Mouse (Mus musculus): ENCODE data around the gene Ipcef1.

Ipcef1 gene

DNA sequence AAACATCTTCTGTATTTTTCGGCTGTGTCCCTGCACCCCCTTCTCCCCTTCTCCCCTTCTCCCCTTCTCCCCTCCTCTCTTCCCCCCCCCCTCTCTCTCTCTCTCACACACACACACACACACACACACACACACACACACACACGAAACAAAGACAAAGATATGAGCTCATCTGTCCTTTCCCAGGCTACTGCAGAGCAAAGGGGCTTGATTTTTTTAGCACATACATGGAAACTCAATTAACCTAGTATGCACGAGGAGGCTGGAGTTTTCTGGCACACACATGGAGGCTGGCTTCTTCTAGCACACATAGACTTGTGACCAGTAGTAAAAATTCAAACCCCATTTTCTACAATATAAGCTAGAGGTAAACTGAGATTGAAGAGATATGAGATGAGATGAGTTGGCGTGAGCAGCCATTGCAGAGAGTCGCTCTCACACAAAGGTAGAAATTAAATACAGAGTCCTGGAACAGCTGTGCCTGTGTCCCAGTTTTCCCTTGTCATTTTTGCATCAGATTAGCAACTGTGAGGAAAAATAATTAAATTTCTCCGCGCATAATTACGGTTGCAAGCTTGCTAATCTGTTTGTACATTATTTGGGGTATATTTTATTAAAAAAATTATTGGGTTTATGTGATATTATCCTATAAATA lies 84.6 kb downstream of the Ipcef1 start:
- DNase-seq (ENCODE audit: low spot score) = no peak

DNA sequence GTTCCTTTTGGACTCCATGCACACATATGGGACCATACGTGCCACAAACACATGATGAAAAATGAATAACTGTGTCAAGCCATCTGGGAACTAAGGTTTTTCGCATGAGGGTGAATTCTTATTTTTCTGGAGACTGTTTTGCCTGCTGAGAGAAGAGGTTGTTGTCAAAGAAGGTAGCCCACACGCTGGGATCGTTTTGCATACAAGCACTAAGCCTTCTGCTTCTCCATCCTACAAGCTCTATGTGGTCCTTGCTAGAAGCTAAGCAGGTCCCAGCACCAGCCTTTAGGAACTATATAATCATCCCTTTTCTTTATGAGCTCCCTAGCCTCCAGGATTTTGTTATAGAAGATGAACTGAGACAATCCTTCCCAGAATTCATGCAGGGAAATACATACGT lies 93.5 kb downstream of the Ipcef1 start:
- DNase-seq (ENCODE audit: low spot score) = no peak

DNA sequence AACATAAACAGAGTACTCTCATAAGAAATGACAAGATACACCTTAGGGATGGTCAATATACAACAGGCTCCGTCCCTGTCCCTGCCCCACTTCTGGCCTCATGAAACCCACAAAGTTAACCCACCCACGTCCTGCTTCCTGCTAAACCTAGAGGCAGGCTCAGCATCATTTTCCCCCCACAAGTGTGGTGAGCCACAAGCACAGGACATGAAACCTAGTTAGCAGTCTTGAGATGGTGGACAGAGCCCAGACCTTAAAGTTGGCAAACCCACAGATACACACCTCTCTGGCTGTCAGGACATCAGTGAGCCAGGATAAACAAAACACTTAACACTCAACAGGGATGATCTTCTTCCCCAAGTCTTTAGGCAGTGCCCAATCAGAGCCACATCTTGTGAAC lies 95.9 kb downstream of the Ipcef1 start:
- DNase-seq (ENCODE audit: low spot score) = no peak

DNA sequence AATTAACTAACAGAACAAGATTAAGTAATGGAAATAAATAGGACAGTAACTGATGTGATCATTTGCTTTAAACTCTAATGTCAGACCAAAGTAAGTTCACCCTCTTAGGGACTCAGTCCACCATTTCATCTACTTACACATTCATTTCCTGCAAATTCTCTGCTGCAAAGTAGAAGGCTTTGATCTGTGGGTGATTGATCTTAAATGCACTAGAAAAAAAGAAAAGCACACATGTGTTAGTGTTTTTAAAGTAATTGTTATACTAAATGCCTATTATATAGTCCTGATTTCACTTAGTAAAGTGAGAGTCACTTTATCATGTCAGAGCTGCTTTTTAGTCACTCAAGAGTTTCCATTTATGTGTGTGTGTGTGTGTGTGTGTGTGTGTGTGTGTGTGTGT lies 97.7 kb downstream of the Ipcef1 start:
- DNase-seq (ENCODE audit: low spot score) = no peak

DNA sequence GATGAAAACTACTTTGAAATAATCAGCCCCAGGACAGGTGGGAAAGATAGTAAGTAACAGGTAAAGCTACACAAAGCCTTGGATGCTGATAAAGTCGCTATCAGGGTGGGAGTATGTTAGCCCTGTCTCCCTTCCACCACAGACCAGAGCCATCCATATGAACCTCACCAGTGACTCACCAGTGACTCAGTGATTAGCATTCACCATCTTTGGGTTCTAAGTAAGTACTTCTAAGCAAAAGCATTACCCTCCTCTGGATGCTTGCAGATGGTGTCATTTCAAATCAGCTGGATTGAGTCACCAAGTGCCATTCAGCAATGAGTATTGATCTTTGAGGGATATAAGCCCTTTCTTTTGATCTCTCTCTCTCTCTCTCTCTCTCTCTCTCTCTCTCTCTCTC lies 99.2 kb downstream of the Ipcef1 start:
- DNase-seq (ENCODE audit: low spot score) = no peak

DNA sequence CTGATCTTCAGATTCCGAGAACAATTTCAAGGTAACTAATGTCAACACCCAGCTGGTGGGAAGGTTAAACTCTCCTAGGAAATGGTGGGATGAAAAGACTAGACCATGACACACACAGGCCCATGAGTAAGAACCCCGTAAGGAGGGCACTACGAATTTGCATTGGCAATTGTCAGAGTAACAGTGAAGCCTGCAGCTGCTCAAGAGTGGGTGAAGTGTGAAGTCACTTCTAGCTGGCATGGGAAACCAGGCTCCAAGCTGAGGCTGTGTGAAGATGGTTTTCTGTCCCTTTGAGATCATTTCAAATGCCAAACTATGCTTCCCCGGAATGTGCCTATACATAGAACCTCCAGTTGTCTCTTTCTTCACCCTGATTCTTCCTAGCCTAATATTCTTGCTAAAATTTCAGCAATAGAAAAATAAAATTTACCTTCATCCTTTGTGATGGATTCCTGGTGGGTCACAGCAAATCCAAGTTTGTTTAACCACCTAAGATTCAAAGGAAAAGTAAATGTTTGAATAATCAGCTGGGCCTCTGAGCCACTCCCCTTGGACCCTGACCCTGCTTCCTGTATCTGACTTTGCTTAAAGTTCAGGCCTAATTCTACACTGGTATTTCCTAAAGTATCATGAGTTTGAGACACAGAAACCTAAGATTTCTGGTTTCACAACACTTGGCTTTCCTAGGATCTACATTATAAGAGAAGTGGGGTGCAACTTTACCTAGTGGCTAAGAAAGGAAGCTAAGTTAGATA lies 115.4 kb downstream of the Ipcef1 start:
- DNase-seq (ENCODE audit: low spot score) = no peak

DNA sequence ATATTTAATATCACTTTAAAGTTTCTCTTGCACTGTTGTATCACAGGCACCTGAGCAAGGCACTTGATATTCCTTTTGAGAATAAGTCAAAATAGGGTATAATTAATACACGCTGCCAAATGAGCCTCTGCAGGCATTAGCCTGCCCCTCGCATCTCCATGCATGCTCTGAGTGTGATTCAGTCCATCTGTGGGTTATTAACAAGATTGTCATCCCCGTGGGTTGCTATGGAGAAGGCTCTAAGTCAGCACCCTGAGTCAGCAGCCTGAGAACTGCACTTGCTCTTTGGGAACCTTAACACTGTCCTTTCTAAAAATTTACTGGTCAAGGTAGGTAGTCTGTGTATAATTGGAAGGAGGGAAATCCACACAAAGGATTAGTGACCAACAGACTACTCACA lies 117.5 kb downstream of the Ipcef1 start:
- no peak for DNase-seq (ENCODE audit: low spot score)

DNA sequence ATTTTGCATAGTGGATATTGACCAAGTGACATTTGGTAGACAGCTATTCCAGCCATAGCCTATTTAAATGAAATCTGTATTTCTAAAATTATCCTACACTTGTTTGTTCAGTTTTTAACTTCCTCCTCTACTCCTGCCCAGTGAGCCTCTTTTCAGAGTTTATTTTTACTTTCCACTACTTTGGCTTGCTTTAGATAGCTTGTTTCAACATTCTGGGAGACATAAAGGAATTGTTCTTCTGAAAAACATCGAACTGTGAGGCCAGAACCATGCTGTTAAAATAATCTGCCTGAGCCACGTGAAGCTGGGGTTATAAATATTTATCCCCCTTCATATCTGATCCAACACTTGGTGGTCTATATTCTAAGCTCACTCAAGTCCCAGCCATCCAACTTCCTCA lies 121.4 kb downstream of the Ipcef1 start:
- DNase-seq (ENCODE audit: low spot score) = no peak

DNA sequence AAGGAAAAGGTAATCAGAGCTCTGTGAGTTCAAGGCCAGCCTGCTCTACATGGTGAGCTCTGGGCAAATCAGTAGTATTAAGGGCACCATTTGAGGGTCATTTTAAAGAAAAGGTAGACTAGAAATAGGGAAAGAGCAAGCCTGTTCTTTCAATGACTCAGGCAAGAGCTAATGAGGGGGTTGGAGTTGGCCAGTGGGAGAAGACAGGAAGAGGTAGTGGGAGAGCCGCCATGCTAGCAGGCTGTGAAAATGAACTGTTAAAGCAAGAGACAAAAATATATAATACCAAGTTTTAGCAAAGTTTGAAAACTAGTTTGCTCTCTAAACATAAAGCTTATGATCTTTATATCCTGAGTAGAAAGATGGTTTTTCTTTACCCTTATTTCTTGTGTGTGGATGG lies 121.9 kb downstream of the Ipcef1 start:
- DNase-seq (ENCODE audit: low spot score) = no peak

DNA sequence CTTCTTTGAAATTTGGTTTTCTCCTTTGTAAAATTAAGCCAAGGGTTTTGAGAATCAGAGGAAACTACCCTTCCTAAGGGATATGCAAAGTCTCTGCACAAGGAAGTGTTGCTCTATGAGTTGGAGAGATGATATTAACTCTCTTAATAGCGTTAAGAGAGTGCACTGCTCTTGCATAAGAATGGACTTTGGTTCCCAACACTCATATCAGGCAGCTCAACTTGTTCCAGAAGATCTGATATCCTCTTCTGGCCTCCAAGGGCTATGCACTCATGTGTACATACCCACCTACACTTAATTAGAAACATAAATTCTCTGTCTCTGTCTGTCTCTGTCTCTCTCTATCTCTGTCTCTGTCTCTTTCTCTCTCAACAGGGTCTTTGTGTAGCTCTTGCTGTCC lies 123.4 kb downstream of the Ipcef1 start:
- no peak for DNase-seq (ENCODE audit: low spot score)

DNA sequence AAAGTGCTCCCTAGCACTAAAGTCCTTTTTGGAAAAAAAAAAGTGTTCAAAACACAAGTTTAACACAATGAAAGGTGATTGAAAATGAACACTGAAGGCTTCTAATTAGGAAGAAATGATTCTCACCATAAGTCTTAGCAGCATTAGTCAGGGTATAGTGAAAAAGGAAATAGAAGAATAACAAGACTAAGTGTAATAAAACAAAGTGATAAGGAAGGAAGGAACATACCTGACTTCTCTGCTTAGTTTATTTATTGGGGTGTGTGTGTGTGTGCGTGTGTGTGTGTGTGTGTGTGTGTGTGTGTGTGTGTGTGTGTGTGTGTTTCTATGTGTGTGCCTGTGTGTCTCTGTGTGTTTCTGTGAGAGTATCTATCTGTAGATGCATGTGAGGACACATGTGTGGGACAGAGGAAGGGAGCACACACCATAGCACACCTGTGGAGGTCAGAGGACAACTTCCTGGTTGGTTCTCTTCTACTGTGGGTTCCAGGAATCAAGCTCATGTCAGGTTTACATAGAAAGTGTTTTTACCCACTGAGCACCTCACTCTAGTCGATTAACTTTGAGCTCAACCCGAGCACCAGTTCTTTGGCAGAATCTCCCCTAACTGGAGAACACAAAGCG lies 124.6 kb downstream of the Ipcef1 start:
- DNase-seq (ENCODE audit: low spot score) = no peak

DNA sequence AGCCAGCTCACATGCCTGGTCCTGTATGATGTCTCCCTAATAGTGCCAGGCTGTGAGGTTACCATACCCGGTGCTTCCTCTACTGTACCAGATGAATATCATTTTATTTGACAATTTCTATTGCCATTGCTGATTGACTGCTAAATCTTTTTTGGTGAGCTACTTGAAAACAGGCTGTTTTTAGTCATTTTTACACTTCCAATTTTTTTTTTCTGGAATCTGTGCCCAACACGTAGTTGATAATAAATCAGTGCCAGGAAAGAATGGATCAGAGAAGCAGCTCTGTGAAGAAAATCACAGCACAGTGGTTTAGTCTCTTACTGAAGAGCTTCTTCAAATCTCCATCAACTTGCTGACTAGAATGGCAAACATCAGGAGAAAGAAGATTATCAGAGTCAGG lies 125.6 kb downstream of the Ipcef1 start:
- no peak for DNase-seq (ENCODE audit: low spot score)

DNA sequence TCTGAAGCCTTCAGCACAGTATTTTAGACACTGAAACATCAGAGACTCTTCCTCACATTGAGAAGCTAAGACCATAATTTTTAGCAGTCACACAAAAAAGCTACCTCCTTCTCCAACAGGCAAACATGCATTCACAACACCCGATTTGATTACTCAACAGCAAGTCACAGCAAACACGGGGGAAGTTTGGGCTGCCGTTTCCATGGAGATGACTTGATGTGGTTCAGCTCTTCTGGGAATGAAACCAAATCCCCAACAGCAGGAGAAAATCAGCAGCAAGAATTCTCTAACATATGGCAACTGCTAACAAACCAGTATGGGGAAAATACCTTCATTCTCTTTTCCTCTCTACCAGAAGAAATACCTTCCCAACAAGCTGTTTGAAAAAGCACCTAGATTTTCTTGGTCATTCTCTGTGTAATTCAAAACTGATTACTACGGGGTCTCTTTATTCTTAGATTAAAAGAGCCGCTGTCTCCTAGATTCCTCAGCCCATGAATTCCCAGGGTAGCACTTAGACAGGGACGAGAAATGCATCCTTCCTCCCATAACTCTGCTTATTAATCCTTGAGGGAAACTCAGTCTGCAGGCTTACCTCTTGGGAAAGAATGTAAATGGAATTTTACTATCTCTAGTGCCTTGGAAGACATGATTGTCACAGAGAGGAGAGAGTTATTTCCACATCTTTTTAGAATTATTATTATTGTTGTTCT lies 135.6 kb downstream of the Ipcef1 start:
- DNase-seq (ENCODE audit: low spot score) = no peak

DNA sequence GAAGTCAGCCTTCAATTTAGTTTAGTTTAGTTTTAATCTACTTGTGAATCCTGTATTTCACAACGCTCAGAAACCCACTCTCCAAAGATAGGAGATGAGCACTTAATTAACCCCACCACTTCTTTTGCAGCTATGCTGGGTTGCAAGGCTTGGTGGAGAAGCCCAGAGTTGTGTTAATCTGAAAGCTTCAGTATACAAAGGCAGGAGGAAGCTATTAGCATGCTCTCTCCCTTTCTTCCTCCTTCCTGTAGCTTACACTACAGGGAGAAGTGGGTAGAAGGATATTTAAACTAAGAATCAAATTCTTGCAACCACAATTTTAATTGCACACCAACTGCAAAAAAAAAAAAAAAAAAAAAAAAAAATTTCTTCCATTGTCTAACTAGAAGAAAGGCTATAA lies 136.3 kb downstream of the Ipcef1 start:
- DNase-seq (ENCODE audit: low spot score) = no peak

DNA sequence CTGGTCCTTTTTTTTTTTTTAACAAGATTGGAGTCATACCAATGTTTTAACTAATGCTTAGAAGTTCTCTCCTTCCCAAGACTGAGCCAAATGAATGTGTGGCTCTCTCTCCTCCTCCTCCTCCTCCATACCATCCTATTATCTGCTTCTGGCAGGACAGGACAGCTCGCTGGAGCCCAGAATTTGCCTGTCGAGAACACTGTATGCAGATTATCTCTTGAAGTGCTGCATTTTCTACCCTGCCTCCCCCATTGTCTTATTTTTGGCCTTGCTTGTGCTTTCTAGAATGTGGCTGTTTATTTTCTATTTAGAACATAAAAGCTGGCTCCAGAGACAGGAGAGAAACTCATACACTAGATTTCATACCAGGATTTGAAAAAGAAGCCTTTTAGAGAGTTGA lies 142.5 kb downstream of the Ipcef1 start:
- DNase-seq (ENCODE audit: low spot score) = no peak

DNA sequence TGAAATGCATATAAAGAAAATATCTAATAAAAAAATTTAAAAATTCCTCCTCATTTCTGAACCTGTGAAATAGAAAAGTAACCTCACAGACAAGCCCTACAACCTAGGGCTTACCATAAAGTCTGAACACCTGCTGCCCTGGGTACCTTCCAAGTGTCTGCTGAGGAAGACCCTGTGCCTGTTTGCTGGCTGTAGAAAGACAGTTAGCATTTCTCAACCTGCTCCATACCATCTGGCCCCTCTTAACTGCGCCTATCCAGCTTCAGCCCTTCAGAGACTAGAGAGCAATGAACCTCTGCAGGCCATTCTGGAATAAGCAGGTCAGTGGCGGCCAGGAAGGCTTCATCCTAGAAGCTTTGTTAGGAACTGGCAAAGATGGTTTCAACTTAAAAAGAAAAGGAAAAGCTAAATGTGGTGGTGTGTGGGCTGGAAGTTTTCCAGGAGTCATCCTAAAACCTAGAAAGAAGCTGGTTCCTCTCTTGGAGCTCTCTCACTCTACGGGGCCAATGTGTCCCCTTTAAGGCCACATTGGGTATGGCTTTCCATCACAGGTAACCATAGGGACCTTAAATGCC lies 150.4 kb downstream of the Ipcef1 start:
- no peak for DNase-seq (ENCODE audit: low spot score)

DNA sequence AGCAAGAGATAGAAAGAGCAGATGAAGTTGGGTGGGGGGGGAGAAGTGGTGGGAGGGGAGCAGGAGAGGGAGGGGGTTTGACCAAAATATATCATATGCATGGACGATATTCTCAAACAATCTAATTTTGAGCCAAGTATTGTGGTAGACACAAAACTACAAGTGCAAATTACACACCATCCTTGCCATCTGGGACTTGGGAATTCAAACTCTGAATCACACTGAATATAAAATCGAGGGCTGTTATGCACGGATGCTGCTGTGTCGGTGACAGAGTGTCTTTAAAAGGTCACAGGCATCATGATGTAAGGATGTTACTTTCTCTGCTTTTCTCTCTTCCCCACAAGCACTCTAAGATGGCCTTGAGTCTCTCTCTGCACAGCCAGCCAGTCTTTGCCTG lies 152.2 kb downstream of the Ipcef1 start:
- DNase-seq (ENCODE audit: low spot score) = no peak

DNA sequence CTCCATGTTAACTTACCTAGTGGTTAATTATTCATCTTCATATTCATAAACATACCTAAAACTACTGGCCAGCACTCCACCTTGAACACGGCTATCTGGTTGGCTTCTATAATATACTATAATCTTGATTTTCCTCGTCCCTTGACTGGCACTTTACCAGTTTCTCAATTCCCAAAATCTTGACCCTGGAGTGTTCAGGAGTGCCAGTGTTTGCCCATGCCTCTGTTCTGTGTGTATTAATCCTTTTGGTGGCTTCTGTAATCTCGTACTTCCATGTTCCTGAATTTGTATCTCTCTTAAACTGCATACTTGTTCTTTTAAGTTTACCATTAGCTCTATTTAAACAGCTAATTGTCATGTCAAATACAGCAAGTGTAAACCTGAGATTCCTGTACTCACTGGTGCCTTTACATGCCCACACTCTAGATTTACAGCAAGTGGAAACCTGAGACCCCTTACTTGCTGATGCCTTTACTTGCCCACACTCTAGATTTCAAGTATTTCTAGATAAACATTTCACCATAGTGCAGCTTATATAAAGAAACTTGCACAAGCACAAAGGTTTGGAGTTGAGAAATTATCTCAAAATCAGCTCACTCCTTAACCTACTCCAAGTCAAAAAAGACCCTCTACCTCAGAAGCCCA lies 155.5 kb downstream of the Ipcef1 start:
- no peak for DNase-seq (ENCODE audit: low spot score)

DNA sequence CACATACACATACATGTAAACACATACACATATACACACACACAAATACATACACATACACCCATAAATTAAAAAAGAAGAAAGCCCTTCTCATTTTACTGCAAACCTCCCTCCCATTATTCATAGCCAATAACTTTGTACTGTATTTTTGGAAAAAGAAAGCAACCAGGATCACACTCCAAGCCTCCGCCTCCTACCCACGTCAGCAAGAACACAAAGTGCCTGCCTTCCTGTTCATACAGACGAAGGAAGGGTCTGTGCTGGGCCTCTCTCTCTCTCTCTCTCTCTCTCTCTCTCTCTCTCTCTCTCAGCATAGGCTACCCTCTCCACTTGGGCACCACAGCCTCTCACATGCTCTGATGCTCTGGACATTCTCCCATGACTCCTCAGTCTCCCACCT lies 156.5 kb downstream of the Ipcef1 start:
- DNase-seq (ENCODE audit: low spot score) = no peak

DNA sequence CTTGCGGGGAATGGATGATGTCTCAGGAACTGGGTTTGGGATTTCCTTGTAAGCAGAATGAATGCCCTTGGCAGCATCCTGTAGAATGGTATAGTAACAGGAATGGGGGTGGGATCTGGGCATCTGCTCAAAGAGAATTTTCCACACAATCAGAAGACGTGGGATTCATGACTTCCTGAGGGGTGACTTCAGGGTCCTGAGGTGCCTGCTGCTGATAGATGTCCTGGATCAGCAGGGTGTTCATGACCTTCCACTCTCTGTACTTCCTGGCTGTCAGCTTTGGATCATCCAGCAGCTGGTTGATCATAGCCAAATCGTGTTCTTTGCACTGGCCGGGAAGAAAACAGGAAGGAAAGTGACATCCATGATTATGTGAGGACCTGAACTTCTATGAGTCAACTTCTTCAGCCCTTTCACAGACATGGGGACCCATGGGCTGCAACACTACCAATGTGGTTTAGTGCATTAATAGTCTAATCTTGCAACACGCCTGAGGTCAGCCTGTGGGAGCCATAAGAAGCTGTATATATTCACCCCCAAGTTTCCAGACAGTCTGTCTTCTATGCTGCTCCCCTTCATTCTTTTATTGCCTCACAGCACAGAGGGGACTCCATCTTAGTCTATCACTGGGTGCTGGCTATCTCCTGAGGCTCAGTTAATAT lies 161.8 kb downstream of the Ipcef1 start:
- DNase-seq (ENCODE audit: low spot score) = no peak

DNA sequence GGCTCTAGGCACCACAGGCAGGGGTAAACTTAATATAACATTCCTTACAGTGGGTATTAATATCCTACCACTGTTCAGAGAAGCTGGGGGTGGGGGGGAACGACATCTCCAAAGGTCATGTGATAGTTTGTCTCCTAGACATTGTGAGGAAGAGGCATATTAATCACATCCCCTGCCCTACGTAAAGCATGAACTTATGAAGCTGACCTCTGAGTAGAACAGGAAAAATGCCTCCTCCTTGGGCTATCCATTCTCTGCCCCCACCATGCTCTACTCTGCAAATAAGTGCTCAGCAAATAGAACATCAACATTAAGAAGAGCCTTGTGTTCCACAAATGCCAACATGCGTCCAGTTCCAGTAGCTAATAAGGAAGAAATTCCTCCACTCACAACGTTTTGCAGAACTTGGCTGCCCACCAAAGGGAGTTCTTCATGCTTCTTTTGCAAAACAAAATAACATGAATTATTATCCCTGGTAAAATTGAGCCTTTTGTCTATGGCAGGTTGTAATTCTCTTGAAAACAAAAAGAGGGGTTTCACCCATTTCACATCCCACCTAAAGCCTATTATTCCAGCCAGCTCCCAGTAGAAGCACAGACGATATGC lies 162.5 kb downstream of the Ipcef1 start:
- peak; percentile 2 for DNase-seq (ENCODE audit: low spot score)

Measured in ovary, postnatal 10 days (tissue).